Mouse (Mus musculus): ENCODE data around the gene Mgst3.
A peak's percentile ranks its signal among the peaks of the same experiment; 100 is the strongest.

Gene Mgst3

GRCm38 (mm10) chr1:167388571-167388970 is 5.1 kb downstream of the Mgst3 start:
- DNase-seq (ENCODE audit: low read depth in 2 of 2, low spot score in 2 of 2), result no peak

- DNase-seq (ENCODE audit: low read depth in 2 of 2, low spot score in 2 of 2), result no peak
Observed at GRCm38 (mm10) chr1:167387796-167388195, 5.8 kb downstream of the Mgst3 start.

GRCm38 (mm10) chr1:167387310-167387709 is 6.3 kb downstream of the Mgst3 start:
- no peak for DNase-seq (ENCODE audit: low read depth in 2 of 2, low spot score in 2 of 2)

- DNase-seq (ENCODE audit: low read depth in 2 of 2, low spot score in 2 of 2), result no peak
Observed at GRCm38 (mm10) chr1:167386466-167386865, 7.2 kb downstream of the Mgst3 start.

GRCm38 (mm10) chr1:167385636-167386035 is 8.0 kb downstream of the Mgst3 start:
- no peak for DNase-seq (ENCODE audit: low read depth in 2 of 2, low spot score in 2 of 2)

- no peak for DNase-seq (ENCODE audit: low read depth in 2 of 2, low spot score in 2 of 2)
Observed at GRCm38 (mm10) chr1:167385211-167385610, 8.4 kb downstream of the Mgst3 start.

- DNase-seq (ENCODE audit: low read depth in 2 of 2, low spot score in 2 of 2), result no peak
Observed at GRCm38 (mm10) chr1:167384156-167384555, 9.5 kb downstream of the Mgst3 start.

- no peak for DNase-seq (ENCODE audit: low read depth in 2 of 2, low spot score in 2 of 2)
Observed at GRCm38 (mm10) chr1:167383178-167383577, 10.5 kb downstream of the Mgst3 start.

- DNase-seq (ENCODE audit: low read depth in 2 of 2, low spot score in 2 of 2), result no peak
Observed at GRCm38 (mm10) chr1:167382763-167383162, 10.9 kb downstream of the Mgst3 start.

- no peak for DNase-seq (ENCODE audit: low read depth in 2 of 2, low spot score in 2 of 2)
Observed at GRCm38 (mm10) chr1:167382316-167382715, 11.3 kb downstream of the Mgst3 start.

GRCm38 (mm10) chr1:167381050-167382015 is 12.3 kb downstream of the Mgst3 start:
- no peak for DNase-seq (ENCODE audit: low read depth in 2 of 2, low spot score in 2 of 2)

GRCm38 (mm10) chr1:167380223-167380622 is 13.4 kb downstream of the Mgst3 start:
- DNase-seq (ENCODE audit: low read depth in 2 of 2, low spot score in 2 of 2), result no peak

- DNase-seq (ENCODE audit: low read depth in 2 of 2, low spot score in 2 of 2), result no peak
Observed at GRCm38 (mm10) chr1:167379751-167380150, 13.9 kb downstream of the Mgst3 start.

GRCm38 (mm10) chr1:167378019-167378418 is 15.6 kb downstream of the Mgst3 start:
- no peak for DNase-seq (ENCODE audit: low read depth in 2 of 2, low spot score in 2 of 2)

- no peak for DNase-seq (ENCODE audit: low read depth in 2 of 2, low spot score in 2 of 2)
Observed at GRCm38 (mm10) chr1:167374942-167375341, 18.7 kb downstream of the Mgst3 start.

GRCm38 (mm10) chr1:167374003-167374784 is 19.4 kb downstream of the Mgst3 start:
- peak in 1 of 2 experiments; percentile 18 for DNase-seq (ENCODE audit: low read depth in 2 of 2, low spot score in 2 of 2)

- no peak for DNase-seq (ENCODE audit: low read depth in 2 of 2, low spot score in 2 of 2)
Observed at GRCm38 (mm10) chr1:167372739-167373138, 20.9 kb downstream of the Mgst3 start.

- peak; percentile 75 to 89 for DNase-seq (ENCODE audit: low read depth in 2 of 2, low spot score in 2 of 2)
Observed at GRCm38 (mm10) chr1:167369905-167370304, 23.7 kb downstream of the Mgst3 start.

- DNase-seq (ENCODE audit: low read depth in 2 of 2, low spot score in 2 of 2), result no peak
Observed at GRCm38 (mm10) chr1:167368513-167368912, 25.1 kb downstream of the Mgst3 start.

GRCm38 (mm10) chr1:167368018-167368417 is 25.6 kb downstream of the Mgst3 start:
- no peak for DNase-seq (ENCODE audit: low read depth in 2 of 2, low spot score in 2 of 2)

GRCm38 (mm10) chr1:167366621-167367020 is 27.0 kb downstream of the Mgst3 start:
- DNase-seq (ENCODE audit: low read depth in 2 of 2, low spot score in 2 of 2), result no peak

- DNase-seq (ENCODE audit: low read depth in 2 of 2, low spot score in 2 of 2), result no peak
Observed at GRCm38 (mm10) chr1:167365808-167366207, 27.8 kb downstream of the Mgst3 start.
